Mouse (Mus musculus): Measurements from ENCODE around the gene Cspg4.

GRCm38 (mm10) chr9:56840721-56841120 is 24.1 kb upstream of the Cspg4 start:
- TF ChIP-seq GATA1 (IDR thresholded peaks at IDR 0.05; ENCODE audit: low read length), result no peak
- TF ChIP-seq TAL1 (IDR thresholded peaks at IDR 0.05; ENCODE audit: low read length), result no peak

Data from erythroblast, embryonic 14.5 days (primary cell).